Mouse (Mus musculus) layer of hippocampus, adult 2 months (tissue): ENCODE results near the gene Aftph. TPM values are rescaled to one million over a fixed set of nuclear protein-coding genes. Genes with fewer than 3 reads are reported as not detected.
"Not testable (repeated sequence)": the region's sequence is repeated elsewhere in the genome, so short reads cannot be mapped to it uniquely, and the experiment has no call there.

Experiments used
- DNase-seq, 2 experiments: peaks; one replicate each; pipeline ENCODE4 v3.0.0; 2022; ENCODE audit warnings: low spot score in 2 of 2
- H3K27ac ChIP-seq: fragments of 200-600 bp; 2 replicates; pipeline ENCODE4 v1.8.1; 2022
- H3K4me3 ChIP-seq: fragments of 200-600 bp; 2 replicates; pipeline ENCODE4 v1.8.1; 2022; ENCODE audit warnings: mild to moderate bottlenecking
- CTCF ChIP-seq: fragments of 200-600 bp; conservative IDR thresholded peaks from 2 replicates; pipeline ENCODE4 v1.8.1; 2022; ENCODE audit warnings: antibody characterized with exemption, mild to moderate bottlenecking, moderate library complexity
- long read RNA-seq, 2 experiments: library from polyadenylated mRNA; stranded (forward); transcript quantifications; one replicate each; pipeline ENCODE4 v2.0.0; 2021; ENCODE audit warnings: borderline mapping rate in 2 of 2
- total RNA-seq, 2 experiments: library from RNA; stranded (reverse); gene quantifications; 2 replicates each; pipeline ENCODE4 v1.2.3; 2021

Gene Aftph
- total RNA-seq: 10 to 100 TPM; 79.0 to 81.7 TPM
- long read RNA-seq, experiment 1, partial matches to known transcripts: 3 of 24 reads
- long read RNA-seq, experiment 1, other reads (novel, unspliced or antisense): 17 of 24 reads
- long read RNA-seq, experiment 2, partial matches to known transcripts: 2 of 28 reads
- long read RNA-seq, experiment 2, other reads (novel, unspliced or antisense): 23 of 28 reads

GRCm38 (mm10) chr11:20741201-20742100 is at the start of gene Aftph:
Gene Aftph, minus strand, starts transcription at chr11:20741589.
- no peak for TF ChIP-seq CTCF
- Histone ChIP-seq H3K4me3 (peak within 1 kb of the TSS; percentile 89), H3K27ac (peak within 1 kb of the TSS; percentile 97)
- DNase-seq: peak; percentile 99

GRCm38 (mm10) chr11:20789015-20789414 is 47.6 kb upstream of the Aftph start:
- no peak for TF ChIP-seq CTCF
- Histone ChIP-seq H3K27ac (no peak overlapping the region), H3K4me3 (no peak overlapping the region)
- DNase-seq: no peak

- DNase-seq: no peak
- no peak overlapping the region for H3K4me3 ChIP-seq
- no peak overlapping the region for H3K27ac ChIP-seq
- TF ChIP-seq CTCF: no peak
Observed at GRCm38 (mm10) chr11:20788070-20788469, 46.7 kb upstream of the Aftph start.

GRCm38 (mm10) chr11:20786191-20786590 is 44.8 kb upstream of the Aftph start:
- H3K4me3 ChIP-seq: no peak overlapping the region
- DNase-seq: no peak
- H3K27ac ChIP-seq: no peak overlapping the region
- TF ChIP-seq CTCF: no peak

- Histone ChIP-seq H3K27ac (no peak overlapping the region), H3K4me3 (no peak overlapping the region)
- no peak for TF ChIP-seq CTCF
- no peak for DNase-seq
Observed at GRCm38 (mm10) chr11:20785186-20785585, 43.8 kb upstream of the Aftph start.

- no peak overlapping the region for H3K4me3 ChIP-seq
- no peak overlapping the region for H3K27ac ChIP-seq
- no peak for TF ChIP-seq CTCF
- DNase-seq: no peak
Observed at GRCm38 (mm10) chr11:20784776-20785175, 43.4 kb upstream of the Aftph start.

- no peak for DNase-seq
- no peak for TF ChIP-seq CTCF
- H3K4me3 ChIP-seq: no peak overlapping the region
- no peak overlapping the region for H3K27ac ChIP-seq
Observed at GRCm38 (mm10) chr11:20783467-20783866, 42.1 kb upstream of the Aftph start.

GRCm38 (mm10) chr11:20782620-20783019 is 41.2 kb upstream of the Aftph start:
- TF ChIP-seq CTCF: no peak
- H3K27ac ChIP-seq: no peak overlapping the region
- no peak for DNase-seq
- no peak overlapping the region for H3K4me3 ChIP-seq

GRCm38 (mm10) chr11:20780312-20780711 is 38.9 kb upstream of the Aftph start:
- DNase-seq: no peak
- TF ChIP-seq CTCF: no peak
- no peak overlapping the region for H3K4me3 ChIP-seq
- no peak overlapping the region for H3K27ac ChIP-seq

GRCm38 (mm10) chr11:20778861-20779563 is 37.6 kb upstream of the Aftph start:
- Histone ChIP-seq H3K4me3 (no peak overlapping the region), H3K27ac (no peak overlapping the region)
- no peak for TF ChIP-seq CTCF
- DNase-seq: no peak

- no peak overlapping the region for H3K27ac ChIP-seq
- no peak for DNase-seq
- no peak overlapping the region for H3K4me3 ChIP-seq
- no peak for TF ChIP-seq CTCF
Observed at GRCm38 (mm10) chr11:20778298-20778697, 36.9 kb upstream of the Aftph start.

- Histone ChIP-seq H3K27ac (no peak overlapping the region), H3K4me3 (no peak overlapping the region)
- no peak for TF ChIP-seq CTCF
- DNase-seq: no peak
Observed at GRCm38 (mm10) chr11:20776668-20777067, 35.3 kb upstream of the Aftph start.

- Histone ChIP-seq H3K27ac (no peak overlapping the region), H3K4me3 (no peak overlapping the region)
- no peak for TF ChIP-seq CTCF
- no peak for DNase-seq
Observed at GRCm38 (mm10) chr11:20772642-20773041, 31.3 kb upstream of the Aftph start.

- H3K4me3 ChIP-seq, H3K27ac ChIP-seq, DNase-seq: not testable (repeated sequence)
Observed at GRCm38 (mm10) chr11:20771827-20772226, 30.4 kb upstream of the Aftph start.

- not testable (repeated sequence) for H3K4me3 ChIP-seq, DNase-seq, H3K27ac ChIP-seq
Observed at GRCm38 (mm10) chr11:20761984-20762383, 20.6 kb upstream of the Aftph start.
